Mouse (Mus musculus): ENCODE data around the gene Pde4c. TPM values are rescaled to one million over a fixed set of nuclear protein-coding genes. Genes with fewer than 3 reads are reported as not detected.
A peak's percentile ranks its signal among the peaks of the same experiment; 100 is the strongest.

Gene Pde4c
- polyA plus RNA-seq, 1 experiment from 2014 or later: 0.40 TPM

- H3K27me3 ChIP-seq (replicated peaks): peaks cover 35% of the 10 kb centered on the region
- 11% methylated on average over 15 of the region's 15 CpGs for WGBS
- H3K9me3 ChIP-seq (replicated peaks): no peaks in the 10 kb centered on the region
- no peak for ATAC-seq (ENCODE audit: low FRiP score)
- H3K36me3 ChIP-seq: no peaks in the 10 kb centered on the region
- H3K9ac ChIP-seq (replicated peaks): no peak overlapping the region
- no peak overlapping the region for H3K27ac ChIP-seq (replicated peaks)
- H3K4me2 ChIP-seq: peak overlapping the region; percentile 93
- H3K4me3 ChIP-seq (replicated peaks): peak overlapping the region; percentile 61
- peaks cover 36% of the 10 kb centered on the region for H3K4me1 ChIP-seq
Observed at GRCm38 (mm10) chr8:70798281-70798680, 74.8 kb downstream of the Pde4c start.

DNA sequence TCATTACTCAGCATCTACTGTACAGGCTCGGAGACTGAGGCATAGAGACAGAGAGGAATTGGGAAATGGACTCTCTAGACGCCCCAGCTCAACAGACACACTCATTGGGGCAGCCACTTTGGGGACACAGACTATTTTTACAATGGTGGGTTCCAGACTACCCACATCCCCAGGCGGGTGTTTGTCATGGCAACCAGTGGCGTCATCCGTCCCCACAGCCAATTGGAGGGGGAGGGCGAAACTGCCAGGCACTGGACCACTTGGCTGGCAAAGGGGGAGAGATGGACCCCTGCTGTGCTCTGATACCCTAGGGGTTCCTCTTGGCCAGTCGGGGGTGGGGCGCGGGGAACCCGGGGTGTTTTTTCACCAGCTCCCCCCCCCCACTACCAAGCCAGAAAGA lies 77.1 kb downstream of the Pde4c start:
- ATAC-seq (ENCODE audit: low FRiP score): no peak
- Histone ChIP-seq H3K9me3 (replicated peaks) (no peaks in the 10 kb centered on the region), H3K4me3 (replicated peaks) (no peak overlapping the region), H3K4me1 (peaks cover 48% of the 10 kb centered on the region), H3K27ac (replicated peaks) (no peak overlapping the region), H3K4me2 (no peak overlapping the region), H3K36me3 (no peaks in the 10 kb centered on the region), H3K9ac (replicated peaks) (no peak overlapping the region), H3K27me3 (replicated peaks) (peaks cover 58% of the 10 kb centered on the region)
- WGBS: 38% methylated on average over 10 of the region's 10 CpGs

Small RNAs within 50 kb of the gene (microRNA-seq; reads per million reads assigned to microRNA genes)
- not detected for gene Mir7240

Other genes starting within 250 kb of the Pde4c start
- 33.3 and 35.0 TPM in 2 replicates for gene Klhl26, start 246.8 kb upstream of the Pde4c start, polyA plus RNA-seq (2015; fragmentation: Nextera tagmentation; extraction: Ambion mirVana)
- gene Tmem59l, start 236.4 kb upstream of the Pde4c start, polyA plus RNA-seq (2015; fragmentation: Nextera tagmentation; extraction: Ambion mirVana): 153 and 188 TPM in 2 replicates
- gene Crlf1, start 230.6 kb upstream of the Pde4c start, polyA plus RNA-seq (2015; fragmentation: Nextera tagmentation; extraction: Ambion mirVana): 7.9 and 8.7 TPM in 2 replicates
- gene Rex1bd, start 217.0 kb upstream of the Pde4c start, polyA plus RNA-seq (2015; fragmentation: Nextera tagmentation; extraction: Ambion mirVana): 165 and 181 TPM in 2 replicates
- gene Uba52, start 212.9 kb upstream of the Pde4c start, polyA plus RNA-seq (2015; fragmentation: Nextera tagmentation; extraction: Ambion mirVana): 653 and 714 TPM in 2 replicates
- 381 and 389 TPM in 2 replicates for gene Fkbp8, start 196.0 kb upstream of the Pde4c start, polyA plus RNA-seq (2015; fragmentation: Nextera tagmentation; extraction: Ambion mirVana)
- gene Kxd1, start 195.8 kb upstream of the Pde4c start, polyA plus RNA-seq (2015; fragmentation: Nextera tagmentation; extraction: Ambion mirVana): 44.4 and 51.1 TPM in 2 replicates
- gene Ell, start 184.3 kb upstream of the Pde4c start, polyA plus RNA-seq (2015; fragmentation: Nextera tagmentation; extraction: Ambion mirVana): 14.7 and 19.2 TPM in 2 replicates
- gene Isyna1, start 129.3 kb upstream of the Pde4c start, polyA plus RNA-seq (2015; fragmentation: Nextera tagmentation; extraction: Ambion mirVana): 137 and 142 TPM in 2 replicates
- 170 and 175 TPM in 2 replicates for gene Ssbp4, start 114.8 kb upstream of the Pde4c start, polyA plus RNA-seq (2015; fragmentation: Nextera tagmentation; extraction: Ambion mirVana)
- gene Lrrc25, start 107.6 kb upstream of the Pde4c start, polyA plus RNA-seq (2015; fragmentation: Nextera tagmentation; extraction: Ambion mirVana): 1.5 and 2.6 TPM in 2 replicates
- 0.22 TPM in 2 replicates for gene Gdf15, start 91.3 kb upstream of the Pde4c start, polyA plus RNA-seq (2015; fragmentation: Nextera tagmentation; extraction: Ambion mirVana)
- gene Pgpep1, start 63.3 kb upstream of the Pde4c start, polyA plus RNA-seq (2015; fragmentation: Nextera tagmentation; extraction: Ambion mirVana): 78.6 TPM in 2 replicates
- 191 and 206 TPM in 2 replicates for gene Lsm4, start 50.5 kb upstream of the Pde4c start, polyA plus RNA-seq (2015; fragmentation: Nextera tagmentation; extraction: Ambion mirVana)
- 73.7 and 82.7 TPM in 2 replicates for gene Jund, start 24.8 kb upstream of the Pde4c start, polyA plus RNA-seq (2015; fragmentation: Nextera tagmentation; extraction: Ambion mirVana)
- gene Iqcn, start 20.3 kb upstream of the Pde4c start, polyA plus RNA-seq (2015; fragmentation: Nextera tagmentation; extraction: Ambion mirVana): 0.04 and 0.09 TPM in 2 replicates
- not detected in 2 replicates for gene Gm3336, start 5.2 kb upstream of the Pde4c start, polyA plus RNA-seq (2015; fragmentation: Nextera tagmentation; extraction: Ambion mirVana)
- gene Rab3a, start 31.0 kb downstream of the Pde4c start, polyA plus RNA-seq (2015; fragmentation: Nextera tagmentation; extraction: Ambion mirVana): 536 and 627 TPM in 2 replicates
- gene Mpv17l2, start 37.2 kb downstream of the Pde4c start, polyA plus RNA-seq (2015; fragmentation: Nextera tagmentation; extraction: Ambion mirVana): 40.5 and 43.5 TPM in 2 replicates
- gene Pik3r2, start 53.0 kb downstream of the Pde4c start, polyA plus RNA-seq (2015; fragmentation: Nextera tagmentation; extraction: Ambion mirVana): 97.5 and 102 TPM in 2 replicates
- 18.9 and 21.0 TPM in 2 replicates for gene Mast3, start 81.3 kb downstream of the Pde4c start, polyA plus RNA-seq (2015; fragmentation: Nextera tagmentation; extraction: Ambion mirVana)
- 0.14 and 1.4 TPM in 2 replicates for gene Il12rb1, start 84.7 kb downstream of the Pde4c start, polyA plus RNA-seq (2015; fragmentation: Nextera tagmentation; extraction: Ambion mirVana)
- 7.8 and 8.5 TPM in 2 replicates for gene Arrdc2, start 116.0 kb downstream of the Pde4c start, polyA plus RNA-seq (2015; fragmentation: Nextera tagmentation; extraction: Ambion mirVana)
- 17.6 and 18.6 TPM in 2 replicates for gene Kcnn1, start 139.5 kb downstream of the Pde4c start, polyA plus RNA-seq (2015; fragmentation: Nextera tagmentation; extraction: Ambion mirVana)
- gene Ccdc124, start 150.2 kb downstream of the Pde4c start, polyA plus RNA-seq (2015; fragmentation: Nextera tagmentation; extraction: Ambion mirVana): 162 and 163 TPM in 2 replicates
- 3.0 and 3.3 TPM in 2 replicates for gene Slc5a5, start 169.0 kb downstream of the Pde4c start, polyA plus RNA-seq (2015; fragmentation: Nextera tagmentation; extraction: Ambion mirVana)
- gene Rpl18a, start 173.7 kb downstream of the Pde4c start, polyA plus RNA-seq (2015; fragmentation: Nextera tagmentation; extraction: Ambion mirVana): 2,109 and 2,618 TPM in 2 replicates
- gene Map1s, start 182.2 kb downstream of the Pde4c start, polyA plus RNA-seq (2015; fragmentation: Nextera tagmentation; extraction: Ambion mirVana): 59.5 and 64.6 TPM in 2 replicates